Mouse (Mus musculus) 3T3-L1 (cell line): ENCODE data around the gene Stn1.
A peak's percentile ranks its signal among the peaks of the same experiment; 100 is the strongest.
"Not testable (repeated sequence)": the region's sequence is repeated elsewhere in the genome, so short reads cannot be mapped to it uniquely, and the experiment has no call there.

Experiments used
- DNase-seq: peaks from one replicate; pipeline ENCODE4 v3.0.0-alpha.2; 2015; ENCODE audit warnings: low read depth, low spot score

Gene Stn1

GRCm38 (mm10) chr19:47537300-47537792 lies at the start of gene Stn1:
Gene Stn1 (minus strand): TSS chr19:47537507.
- no peak for DNase-seq

GRCm38 (mm10) chr19:47587009-47587408 lies 49.7 kb upstream of the Stn1 start:
- DNase-seq = no peak

- DNase-seq = no peak
These were observed 48.5 kb upstream of the Stn1 start for GRCm38 (mm10) chr19:47585772-47586171.

- DNase-seq = peak; percentile 68
These were observed 42.7 kb upstream of the Stn1 start for GRCm38 (mm10) chr19:47579788-47580631.

- peak; percentile 73 for DNase-seq
These were observed 42.0 kb upstream of the Stn1 start, which contains the start of gene Slk for GRCm38 (mm10) chr19:47579225-47579787. Gene Slk (plus strand): TSS chr19:47579678.

- no peak for DNase-seq
These were observed 41.4 kb upstream of the Stn1 start for GRCm38 (mm10) chr19:47578581-47579224.

- no peak for DNase-seq
These were observed 36.4 kb upstream of the Stn1 start for GRCm38 (mm10) chr19:47573718-47574117.

- DNase-seq = not testable (repeated sequence)
These were observed 34.7 kb upstream of the Stn1 start for GRCm38 (mm10) chr19:47571981-47572380.

GRCm38 (mm10) chr19:47570042-47570441 lies 32.7 kb upstream of the Stn1 start:
- no peak for DNase-seq

GRCm38 (mm10) chr19:47565994-47566393 lies 28.7 kb upstream of the Stn1 start:
- no peak for DNase-seq

GRCm38 (mm10) chr19:47565031-47565654 lies 27.8 kb upstream of the Stn1 start:
- DNase-seq = no peak

GRCm38 (mm10) chr19:47563715-47564114 lies 26.4 kb upstream of the Stn1 start:
- no peak for DNase-seq

- peak; percentile 53 for DNase-seq
These were observed 24.7 kb upstream of the Stn1 start for GRCm38 (mm10) chr19:47561996-47562441.

GRCm38 (mm10) chr19:47560544-47561161 lies 23.3 kb upstream of the Stn1 start:
- no peak for DNase-seq

GRCm38 (mm10) chr19:47559751-47560512 lies 22.6 kb upstream of the Stn1 start:
- peak; percentile 41 for DNase-seq

GRCm38 (mm10) chr19:47559145-47559544 lies 21.8 kb upstream of the Stn1 start:
- DNase-seq = no peak

GRCm38 (mm10) chr19:47549584-47549983 lies 12.3 kb upstream of the Stn1 start:
- DNase-seq = no peak

- no peak for DNase-seq
These were observed 11.9 kb upstream of the Stn1 start for GRCm38 (mm10) chr19:47549174-47549573.

- peak; percentile 16 for DNase-seq
These were observed 11.2 kb upstream of the Stn1 start for GRCm38 (mm10) chr19:47548432-47549076.

GRCm38 (mm10) chr19:47545528-47545927 lies 8.2 kb upstream of the Stn1 start:
- DNase-seq = no peak
